In genomic region chr2:167931985-167932726, GRCm38 (mm10) we compare ENCODE assay signal across 8 mouse cellular contexts. TPM values are rescaled to one million over a fixed set of nuclear protein-coding genes. Genes with fewer than 3 reads are reported as not detected.
DNase-seq lines count a peak whose midpoint lies in the region; ATAC-seq and TF ChIP-seq lines count a peak whose summit lies in the region.

Gene Ptpn1, plus strand, starts transcription at chr2:167932057.

- TF ChIP-seq POLR2A in olfactory bulb, adult 2 months (IDR thresholded peaks at IDR 0.05; ENCODE audit: insufficient read depth, low read depth, low read length): peak; percentile 94
- TF ChIP-seq POLR2A in thymus, adult 2 months (IDR thresholded peaks at IDR 0.05; ENCODE audit: control insufficient read depth, extremely low read depth, insufficient read depth, low read length, poor library complexity): peak; percentile 90

- peak; percentile 99 for ATAC-seq in G1E (ENCODE audit: extremely low read depth, insufficient number of reproducible peaks, low FRiP score, poor library complexity, severe bottlenecking)
- peak; percentile 98 for ATAC-seq in forebrain, embryonic 16.5 days
- ATAC-seq in lung, embryonic 14.5 days (ENCODE audit: insufficient read depth): peak; percentile 97

- WGBS in forebrain, embryonic 16.5 days: under 1% methylated on average over 88 of the region's 99 CpGs
- under 1% methylated on average over 97 of the region's 99 CpGs for WGBS in lung, embryonic 14.5 days
- WGBS in olfactory bulb, adult 2 months: under 1% methylated on average over 97 of the region's 99 CpGs
- under 1% methylated on average over 99 of the region's 99 CpGs for WGBS in thymus, adult 2 months

- TF ChIP-seq CTCF in G1E (IDR thresholded peaks at IDR 0.05; ENCODE audit: low read depth, low read length): no peak
- no peak for TF ChIP-seq CTCF in layer of hippocampus, adult 2 months (conservative IDR thresholded peaks at IDR 0.05)
- no peak for TF ChIP-seq CTCF in lung, embryonic 14.5 days (IDR thresholded peaks at IDR 0.05; ENCODE audit: low read depth)
- no peak for TF ChIP-seq CTCF in olfactory bulb, adult 2 months (IDR thresholded peaks at IDR 0.05; ENCODE audit: insufficient read depth, low read depth, low read length)
- TF ChIP-seq CTCF in thymus, adult 2 months (IDR thresholded peaks at IDR 0.05; ENCODE audit: borderline replicate concordance, control insufficient read depth, extremely low read depth, insufficient read depth, low read length, poor library complexity): peak; percentile 63

- H3K4me1 ChIP-seq in G1E (ENCODE audit: insufficient read depth, low read depth, low read length): peaks cover 26% of the 10 kb centered on the region
- H3K4me1 ChIP-seq in forebrain, embryonic 16.5 days (replicated peaks; ENCODE audit: control insufficient read depth, insufficient read depth, low read length): peaks cover 36% of the 10 kb centered on the region
- peaks cover 6% of the 10 kb centered on the region; the same call in 1 of the 2 replicates for H3K4me1 ChIP-seq in lung, embryonic 14.5 days (ENCODE audit: insufficient read depth)
- H3K4me1 ChIP-seq in olfactory bulb, adult 2 months (ENCODE audit: control insufficient read depth, insufficient read depth, low read length): peaks cover 11% of the 10 kb centered on the region
- H3K4me1 ChIP-seq in thymus, adult 2 months (replicated peaks; ENCODE audit: control insufficient read depth, insufficient read depth, low read length): peaks cover 18% of the 10 kb centered on the region

- peaks cover 23% of the 10 kb centered on the region for H3K36me3 ChIP-seq in G1E (replicated peaks)
- no peaks in the 10 kb centered on the region for H3K36me3 ChIP-seq in forebrain, embryonic 16.5 days (ENCODE audit: control insufficient read depth, insufficient read depth)
- H3K36me3 ChIP-seq in lung, embryonic 14.5 days (ENCODE audit: insufficient read depth): 0 out of 2 replicates have a peak, but pooled peaks cover 4% of the 10 kb centered on the region
- no peaks in the 10 kb centered on the region for H3K36me3 ChIP-seq in thymus, adult 2 months (ENCODE audit: control insufficient read depth, insufficient read depth, low read length)

- intact Hi-C loops in heart, postnatal 36 days (cut with DNase I): no loop called here

- peak within 1 kb of the TSS; percentile 75 for H3K27ac ChIP-seq in forebrain, embryonic 16.5 days (ENCODE audit: low read length)
- H3K27ac ChIP-seq in layer of hippocampus, adult 2 months: peak within 1 kb of the TSS; percentile 94
- H3K27ac ChIP-seq in lung, embryonic 14.5 days (ENCODE audit: low read depth): peak within 1 kb of the TSS; percentile 76
- H3K27ac ChIP-seq in olfactory bulb, adult 2 months (ENCODE audit: insufficient read depth, low read depth, low read length): peak within 1 kb of the TSS; percentile 76
- peak within 1 kb of the TSS; percentile 53; the same call in 1 of the 2 replicates for H3K27ac ChIP-seq in thymus, adult 2 months (ENCODE audit: control insufficient read depth, insufficient read depth, low read length)

- H3K9me3 ChIP-seq in G1E (replicated peaks): no peaks in the 10 kb centered on the region
- H3K9me3 ChIP-seq in forebrain, embryonic 16.5 days (ENCODE audit: control insufficient read depth, low read length): no peaks in the 10 kb centered on the region
- no peaks in the 10 kb centered on the region for H3K9me3 ChIP-seq in lung, embryonic 14.5 days (ENCODE audit: low read depth, low read length)

- peak within 1 kb of the TSS; percentile 70 for H3K4me2 ChIP-seq in forebrain, embryonic 16.5 days (ENCODE audit: low read length)
- peak within 1 kb of the TSS; percentile 90 for H3K4me2 ChIP-seq in lung, embryonic 14.5 days

- peak; percentile 100 for DNase-seq in G1E (ENCODE audit: low spot score)
- peak; percentile 98 to 99 for DNase-seq in cerebellum, adult 18-20 months
- peak; percentile 97 for DNase-seq in heart, postnatal 36 days
- peak; percentile 98 to 99 for DNase-seq in layer of hippocampus, adult 2 months (ENCODE audit: low spot score in 2 of 2)
- peak; percentile 98 for DNase-seq in lung, embryonic 14.5 days
- DNase-seq in thymus, adult 2 months: peak; percentile 99

- H3K4me3 ChIP-seq in G1E (ENCODE audit: low read depth, low read length): peak within 1 kb of the TSS; percentile 93
- peak within 1 kb of the TSS; percentile 60 for H3K4me3 ChIP-seq in forebrain, embryonic 16.5 days (replicated peaks; ENCODE audit: low read length)
- peak within 1 kb of the TSS; percentile 100 for H3K4me3 ChIP-seq in layer of hippocampus, adult 2 months
- H3K4me3 ChIP-seq in lung, embryonic 14.5 days (ENCODE audit: low read depth, low read length): peak within 1 kb of the TSS; percentile 92
- H3K4me3 ChIP-seq in olfactory bulb, adult 2 months (ENCODE audit: insufficient read depth, low read depth, low read length): peak within 1 kb of the TSS; percentile 90
- peak within 1 kb of the TSS; percentile 79 for H3K4me3 ChIP-seq in thymus, adult 2 months (ENCODE audit: control insufficient read depth, insufficient read depth, low read length)

- peak within 1 kb of the TSS; percentile 93 for H3K9ac ChIP-seq in forebrain, embryonic 16.5 days (replicated peaks; ENCODE audit: low read depth, low read length)
- peak within 1 kb of the TSS; percentile 90 for H3K9ac ChIP-seq in lung, embryonic 14.5 days

- peaks cover 3% of the 10 kb centered on the region; the same call in 1 of the 2 replicates for H3K27me3 ChIP-seq in G1E (ENCODE audit: insufficient read depth, low read length)
- H3K27me3 ChIP-seq in forebrain, embryonic 16.5 days (replicated peaks; ENCODE audit: control insufficient read depth, insufficient read depth, low read length): no peaks in the 10 kb centered on the region
- H3K27me3 ChIP-seq in lung, embryonic 14.5 days (ENCODE audit: insufficient read depth, low read length): no peaks in the 10 kb centered on the region
- H3K27me3 ChIP-seq in thymus, adult 2 months (ENCODE audit: control insufficient read depth, insufficient read depth, low read length): no peaks in the 10 kb centered on the region

RNA-seq across cellular contexts. Expression of gene Ptpn1, which starts in this region (rescaled TPM):
- total RNA-seq in G1E (2014; fragmentation: Nextera tagmentation): 16.2 and 23.5 TPM in 2 replicates
- 16.4 and 29.4 TPM in 2 replicates for total RNA-seq in G1E (2017)
- 38.1 and 41.7 TPM in 2 replicates for polyA plus RNA-seq in G1E (2012)
- polyA plus RNA-seq in forebrain, embryonic 16.5 days (2015; fragmentation: Nextera tagmentation; extraction: Ambion mirVana): 87.3 and 97.1 TPM in 2 replicates
- 10 to 100 TPM; 19.5 to 22.3 TPM for total RNA-seq in heart, postnatal 36 days (2021)
- 10 to 100 TPM; 56.3 to 64.4 TPM for total RNA-seq in layer of hippocampus, adult 2 months (2021)
- 59.3 and 61.3 TPM in 2 replicates for polyA plus RNA-seq in lung, embryonic 14.5 days (2014; fragmentation: Nextera tagmentation; extraction: Ambion mirVana)
- polyA plus RNA-seq in olfactory bulb, adult 2 months (2012; ENCODE audit: insufficient read depth, insufficient read length, low replicate concordance, missing spikeins): not detected in 2 replicates
- polyA plus RNA-seq in thymus, adult 2 months (2012; rRNA removed): 97.1 and 97.8 TPM in 2 replicates

Comparison
In these comparisons a context has a peak if more than half of its experiments do, and no peak if none do; other contexts are left out.
1. Peak in every context shown above with its lines: DNase-seq, ATAC-seq, H3K4me3 ChIP-seq and H3K27ac ChIP-seq.